Mouse (Mus musculus) C2C12 (cell line): Measurements from ENCODE around the gene Syngr3.

Source experiments
- CEBPB ChIP-seq: IDR thresholded peaks from one replicate; pipeline ENCODE4 v1.6.1; 2011; ENCODE audit warnings: low read depth, mild to moderate bottlenecking, control low read depth, moderate library complexity
- CTCF ChIP-seq: IDR thresholded peaks from one replicate; pipeline ENCODE4 v1.5.1; 2011; ENCODE audit not compliant: control insufficient read depth, insufficient read depth, insufficient read length
- FOSL1 ChIP-seq: IDR thresholded peaks from one replicate; pipeline ENCODE4 v1.8.0; 2011; ENCODE audit warnings: mild to moderate bottlenecking, low read length; ENCODE audit not compliant: poor library complexity, insufficient read depth, severe bottlenecking
- MAX ChIP-seq: IDR thresholded peaks from one replicate; pipeline ENCODE4 v1.6.1; 2011; ENCODE audit warnings: mild to moderate bottlenecking, control low read depth
- MYOD1 ChIP-seq: IDR thresholded peaks from one replicate; pipeline ENCODE4 v1.6.1; 2011; ENCODE audit warnings: low read depth; ENCODE audit not compliant: control insufficient read depth, insufficient read length
- MYOG ChIP-seq: IDR thresholded peaks from one replicate; pipeline ENCODE4 v1.6.1; 2011; ENCODE audit not compliant: control insufficient read depth, insufficient read length; ENCODE audit errors: extremely low read depth
- USF1 ChIP-seq: IDR thresholded peaks from one replicate; pipeline ENCODE4 v1.6.1; 2011; ENCODE audit warnings: low read depth, mild to moderate bottlenecking, control low read depth, moderate library complexity

GRCm38 (mm10) chr17:24705821-24706220, 16.1 kb upstream of the Syngr3 start:
- no peak for TF ChIP-seq CTCF
- no peak for TF ChIP-seq USF1
- no peak for TF ChIP-seq MYOD1
- TF ChIP-seq MYOG: no peak
- no peak for TF ChIP-seq MAX
- TF ChIP-seq CEBPB: no peak
- TF ChIP-seq FOSL1: no peak
